Mouse (Mus musculus) lung, postnatal 4 days (tissue): Measurements from ENCODE around the gene Mthfsd.
A peak's percentile ranks its signal among the peaks of the same experiment; 100 is the strongest.

Experiments used
- DNase-seq, 2 experiments: peaks; one replicate each; pipeline ENCODE4 v3.0.0; 2021

Mthfsd gene

GRCm38 (mm10) chr8:121121704-121122103 lies 13.5 kb upstream of the Mthfsd start:
- no peak for DNase-seq

GRCm38 (mm10) chr8:121120456-121121419 lies 12.5 kb upstream of the Mthfsd start:
- DNase-seq: no peak

GRCm38 (mm10) chr8:121119635-121120455 lies 11.7 kb upstream of the Mthfsd start:
- DNase-seq: no peak

- DNase-seq: no peak
Observed at GRCm38 (mm10) chr8:121118634-121119420, 10.6 kb upstream of the Mthfsd start.

GRCm38 (mm10) chr8:121117906-121118305 lies 9.7 kb upstream of the Mthfsd start:
- peak in 1 of 2 experiments; percentile 20 for DNase-seq

GRCm38 (mm10) chr8:121117186-121117651 lies 9.0 kb upstream of the Mthfsd start:
- DNase-seq: peak; percentile 18 to 45

- DNase-seq: peak; percentile 36 to 48
Observed at GRCm38 (mm10) chr8:121116591-121117185, 8.5 kb upstream of the Mthfsd start.

- DNase-seq: peak; percentile 87 to 91
Observed at GRCm38 (mm10) chr8:121115948-121116347, 7.8 kb upstream of the Mthfsd start, which contains the start of gene Foxc2. TSS of gene Foxc2 (plus strand) at chr8:121116171.

GRCm38 (mm10) chr8:121115136-121115535 lies 6.9 kb upstream of the Mthfsd start:
- peak in 1 of 2 experiments; percentile 20 for DNase-seq

GRCm38 (mm10) chr8:121113261-121113660 lies 5.1 kb upstream of the Mthfsd start:
- peak; percentile 92 to 97 for DNase-seq

GRCm38 (mm10) chr8:121111145-121111907 lies 3.1 kb upstream of the Mthfsd start:
- peak in 1 of 2 experiments; percentile 18 for DNase-seq

GRCm38 (mm10) chr8:121108657-121109056 lies 465 bp upstream of the Mthfsd start:
- DNase-seq: no peak

GRCm38 (mm10) chr8:121104049-121104818 lies 4.0 kb downstream of the Mthfsd start:
- peak; percentile 71 to 86 for DNase-seq

- DNase-seq: no peak
Observed at GRCm38 (mm10) chr8:121093496-121093895, 14.7 kb downstream of the Mthfsd start.

- peak; percentile 82 to 89 for DNase-seq
Observed at GRCm38 (mm10) chr8:121092627-121093026, 15.6 kb downstream of the Mthfsd start.

GRCm38 (mm10) chr8:121092141-121092540 lies 16.1 kb downstream of the Mthfsd start:
- DNase-seq: no peak

- DNase-seq: no peak
Observed at GRCm38 (mm10) chr8:121090716-121091115, 17.5 kb downstream of the Mthfsd start.

- peak; percentile 48 to 62 for DNase-seq
Observed at GRCm38 (mm10) chr8:121089631-121090380, 18.4 kb downstream of the Mthfsd start.

- DNase-seq: no peak
Observed at GRCm38 (mm10) chr8:121088871-121089630, 19.1 kb downstream of the Mthfsd start.
